Mouse (Mus musculus) heart, embryonic 14.5 days (tissue): ENCODE data around the gene Phldb2. TPM values are rescaled to one million over a fixed set of nuclear protein-coding genes. Genes with fewer than 3 reads are reported as not detected.

Source experiments
- ATAC-seq: fragments of 200-750 bp; cut with Nextera tagmentation; 2 replicates; pipeline ENCODE4 v1.8.0; 2017; ENCODE audit warnings: low read depth, moderate TSS enrichment; ENCODE audit not compliant: insufficient number of reproducible peaks, insufficient read depth, low FRiP score
- H3K27ac ChIP-seq, 2 experiments: fragments of 200-500 bp in 1 of 2; fragments of 300-500 bp in 1 of 2; sonication (generic) in 1 of 2; replicated peaks in 1 of 2; 2 replicates each; pipeline ENCODE4 v1.5.1; 2012 to 2014; ENCODE audit warnings: low read depth in 2 of 2, low read length in 2 of 2, control low read depth in 1 of 2, mild to moderate bottlenecking in 1 of 2, mixed read lengths in 1 of 2; ENCODE audit not compliant: control insufficient read depth in 1 of 2, insufficient read depth in 1 of 2
- H3K27me3 ChIP-seq: fragments of 300-500 bp; sonication (generic); 2 replicates; pipeline ENCODE4 v1.6.1; 2014; ENCODE audit warnings: mild to moderate bottlenecking, low read length, control low read depth; ENCODE audit not compliant: control insufficient read depth, insufficient read depth
- H3K36me3 ChIP-seq: fragments of 300-500 bp; sonication (generic); 2 replicates; pipeline ENCODE4 v1.6.1; 2014; ENCODE audit warnings: mild to moderate bottlenecking, control low read depth, low read length, mixed read lengths; ENCODE audit not compliant: control insufficient read depth, insufficient read depth
- H3K4me1 ChIP-seq, 2 experiments: fragments of 200-500 bp in 1 of 2; fragments of 300-500 bp in 1 of 2; sonication (generic) in 1 of 2; 2 replicates each; pipeline ENCODE4 v1.6.1; 2012 to 2014; ENCODE audit warnings: low read length in 2 of 2, control low read depth in 1 of 2, mixed read lengths in 1 of 2; ENCODE audit not compliant: control insufficient read depth in 2 of 2, insufficient read depth in 2 of 2
- H3K4me2 ChIP-seq: fragments of 300-500 bp; sonication (generic); 2 replicates; pipeline ENCODE4 v1.6.1; 2014; ENCODE audit warnings: mild to moderate bottlenecking, low read length
- H3K4me3 ChIP-seq, 2 experiments: fragments of 200-500 bp in 1 of 2; fragments of 300-500 bp in 1 of 2; sonication (generic) in 1 of 2; 2 replicates each; pipeline ENCODE4 v1.5.1; 2012 to 2014; ENCODE audit warnings: low read length in 2 of 2, mild to moderate bottlenecking in 2 of 2, control low read depth in 1 of 2, low read depth in 1 of 2, moderate library complexity in 1 of 2; ENCODE audit not compliant: control insufficient read depth in 1 of 2, insufficient read depth in 1 of 2
- H3K9ac ChIP-seq: fragments of 300-500 bp; sonication (generic); 2 replicates; pipeline ENCODE4 v1.6.1; 2014; ENCODE audit warnings: mild to moderate bottlenecking, low read length
- H3K9me3 ChIP-seq: fragments of 300-500 bp; sonication (generic); 2 replicates; pipeline ENCODE4 v1.6.1; 2016; ENCODE audit warnings: low read length, control low read depth; ENCODE audit not compliant: control insufficient read depth
- WGBS: fragments of 180-500 bp; shearing (Covaris S2); extraction: QIAGEN DNeasy Blood & Tissue Kit; methylation state at CpG from one replicate; pipeline ENCODE4 v1.1.7; 2014; 5-methylcytosine and 5-hydroxymethylcytosine counted together
- polyA plus RNA-seq: library from polyadenylated mRNA; unstranded; fragments of >200 nt; fragmentation: Nextera tagmentation; extraction: Ambion mirVana; gene quantifications from 2 replicates; pipeline ENCODE4 v1.2.1, GENCODE M21; 2014

Phldb2 gene
- polyA plus RNA-seq, 1 experiment from 2014 or later, result 42.9 TPM

- Histone ChIP-seq H3K27me3 (no peaks in the 10 kb centered on the region), H3K4me2 (no peak overlapping the region), H3K4me1 (peaks cover 3 to 11% of the 10 kb centered on the region in 2 experiments; a peak in 3 of 4 replicates), H3K9me3 (no peaks in the 10 kb centered on the region), H3K4me3 (no peak overlapping the region), H3K27ac (no peak overlapping the region), H3K36me3 (no peaks in the 10 kb centered on the region), H3K9ac (no peak overlapping the region)
- ATAC-seq, result no peak
- 80% methylated on average over 6 of the region's 6 CpGs for WGBS
Observed at GRCm38 (mm10) chr16:45964777-45965176, 11.4 kb upstream of the Phldb2 start.

- no peak overlapping the region for H3K4me2 ChIP-seq
- peaks cover 3 to 11% of the 10 kb centered on the region in 2 experiments; a peak in 3 of 4 replicates for H3K4me1 ChIP-seq
- no peak overlapping the region for H3K9ac ChIP-seq
- ATAC-seq, result no peak
- H3K27me3 ChIP-seq, result no peaks in the 10 kb centered on the region
- no peak overlapping the region for H3K4me3 ChIP-seq
- H3K36me3 ChIP-seq, result no peaks in the 10 kb centered on the region
- no peak overlapping the region for H3K27ac ChIP-seq
- 66% methylated on average over 8 of the region's 8 CpGs for WGBS
- H3K9me3 ChIP-seq, result no peaks in the 10 kb centered on the region
Observed at GRCm38 (mm10) chr16:45963837-45964236, 10.4 kb upstream of the Phldb2 start.

GRCm38 (mm10) chr16:45963088-45963487, 9.7 kb upstream of the Phldb2 start:
- Histone ChIP-seq H3K4me2 (no peak overlapping the region), H3K4me3 (no peak overlapping the region), H3K9ac (no peak overlapping the region), H3K9me3 (no peaks in the 10 kb centered on the region), H3K36me3 (no peaks in the 10 kb centered on the region), H3K27me3 (no peaks in the 10 kb centered on the region), H3K27ac (no peak overlapping the region), H3K4me1 (peaks cover 3 to 11% of the 10 kb centered on the region in 2 experiments; a peak in 3 of 4 replicates)
- ATAC-seq, result no peak
- WGBS, result 29% methylated on average over 5 of the region's 5 CpGs

GRCm38 (mm10) chr16:45960978-45961377, 7.6 kb upstream of the Phldb2 start:
- H3K36me3 ChIP-seq, result no peaks in the 10 kb centered on the region
- no peak for ATAC-seq
- H3K4me3 ChIP-seq, result no peak overlapping the region
- H3K4me2 ChIP-seq, result no peak overlapping the region
- WGBS, result 79% methylated on average over 3 of the region's 3 CpGs
- no peak overlapping the region for H3K27ac ChIP-seq
- no peaks in the 10 kb centered on the region for H3K9me3 ChIP-seq
- H3K9ac ChIP-seq, result no peak overlapping the region
- peaks cover 3 to 11% of the 10 kb centered on the region in 2 experiments; a peak in 3 of 4 replicates for H3K4me1 ChIP-seq
- no peaks in the 10 kb centered on the region for H3K27me3 ChIP-seq

- Histone ChIP-seq H3K9ac (no peak overlapping the region), H3K27me3 (no peaks in the 10 kb centered on the region), H3K27ac (no peak overlapping the region), H3K4me1 (no peaks in the 10 kb centered on the region; a peak in 1 of 4 replicates), H3K4me2 (no peak overlapping the region), H3K4me3 (no peak overlapping the region), H3K36me3 (no peaks in the 10 kb centered on the region), H3K9me3 (no peaks in the 10 kb centered on the region)
- ATAC-seq, result no peak
- 71% methylated on average over 4 of the region's 4 CpGs for WGBS
Observed at GRCm38 (mm10) chr16:45956390-45956950, 3.1 kb upstream of the Phldb2 start.

- no peaks in the 10 kb centered on the region for H3K36me3 ChIP-seq
- H3K27me3 ChIP-seq, result no peaks in the 10 kb centered on the region
- WGBS, result 49% methylated on average over 5 of the region's 5 CpGs
- H3K9me3 ChIP-seq, result no peaks in the 10 kb centered on the region
- no peak overlapping the region for H3K9ac ChIP-seq
- no peak overlapping the region for H3K27ac ChIP-seq
- no peak for ATAC-seq
- H3K4me3 ChIP-seq, result no peak overlapping the region
- H3K4me2 ChIP-seq, result no peak overlapping the region
- no peaks in the 10 kb centered on the region; a peak in 1 of 4 replicates for H3K4me1 ChIP-seq
Observed at GRCm38 (mm10) chr16:45952501-45952900, 897 bp downstream of the Phldb2 start.

GRCm38 (mm10) chr16:45952035-45952434, 1.4 kb downstream of the Phldb2 start:
- no peaks in the 10 kb centered on the region; a peak in 1 of 4 replicates for H3K4me1 ChIP-seq
- no peaks in the 10 kb centered on the region for H3K27me3 ChIP-seq
- ATAC-seq, result no peak
- H3K36me3 ChIP-seq, result no peaks in the 10 kb centered on the region
- WGBS, result 85% methylated on average over 2 of the region's 2 CpGs
- H3K9me3 ChIP-seq, result no peaks in the 10 kb centered on the region
- no peak overlapping the region for H3K27ac ChIP-seq
- H3K4me2 ChIP-seq, result no peak overlapping the region
- no peak overlapping the region for H3K4me3 ChIP-seq
- H3K9ac ChIP-seq, result no peak overlapping the region

GRCm38 (mm10) chr16:45946335-45946734, 7.1 kb downstream of the Phldb2 start:
- H3K36me3 ChIP-seq, result no peaks in the 10 kb centered on the region
- ATAC-seq, result no peak
- no peak overlapping the region for H3K9ac ChIP-seq
- H3K27ac ChIP-seq, result no peak overlapping the region
- H3K4me3 ChIP-seq, result no peak overlapping the region
- no peaks in the 10 kb centered on the region; a peak in 1 of 4 replicates for H3K4me1 ChIP-seq
- H3K9me3 ChIP-seq, result no peaks in the 10 kb centered on the region
- 86% methylated on average over 2 of the region's 2 CpGs for WGBS
- no peak overlapping the region for H3K4me2 ChIP-seq
- H3K27me3 ChIP-seq, result no peaks in the 10 kb centered on the region
